Mouse (Mus musculus): ENCODE measurements around the gene Ccdc40. TPM values are rescaled to one million over a fixed set of nuclear protein-coding genes. Genes with fewer than 3 reads are reported as not detected.
A peak's percentile ranks its signal among the peaks of the same experiment; 100 is the strongest.

The Ccdc40 gene
- polyA plus RNA-seq, 2 experiments = 2.1 to 2.5 TPM

- no peak for TF ChIP-seq POLR2A (IDR thresholded peaks at IDR 0.05; ENCODE audit: borderline replicate concordance, extremely low read depth, insufficient read depth, insufficient read length)
- H3K27me3 ChIP-seq (ENCODE audit: control insufficient read depth, insufficient read depth, low read length) = no peaks in the 10 kb centered on the region
- no peak overlapping the region for H3K27ac ChIP-seq (replicated peaks; ENCODE audit: low read depth, low read length)
- H3K4me3 ChIP-seq (replicated peaks; ENCODE audit: low read length) = no peak overlapping the region
- no peak overlapping the region for H3K9ac ChIP-seq (ENCODE audit: low read depth, low read length, severe bottlenecking)
- H3K4me2 ChIP-seq (replicated peaks; ENCODE audit: low read depth, low read length, severe bottlenecking) = no peak overlapping the region
- peak; percentile 56; the same call in 1 of the 2 replicates for ATAC-seq (ENCODE audit: low FRiP score, low read depth)
- no peaks in the 10 kb centered on the region for H3K9me3 ChIP-seq (ENCODE audit: control insufficient read depth, low read length)
- 48% methylated on average over 25 of the region's 25 CpGs for WGBS
- peak; percentile 78 for DNase-seq (ENCODE audit: low spot score)
- peaks cover 3% of the 10 kb centered on the region; the same call in 1 of the 2 replicates for H3K36me3 ChIP-seq (ENCODE audit: control insufficient read depth, insufficient read depth, low read length)
- H3K4me1 ChIP-seq (ENCODE audit: control insufficient read depth, insufficient read depth, low read length) = peaks cover 28% of the 10 kb centered on the region
Measured at GRCm38 (mm10) chr11:119186989-119187799, 41.2 kb upstream of the Ccdc40 start.

- no peak overlapping the region for H3K27ac ChIP-seq (replicated peaks; ENCODE audit: low read depth, low read length)
- no peak overlapping the region for H3K9ac ChIP-seq (ENCODE audit: low read depth, low read length, severe bottlenecking)
- no peaks in the 10 kb centered on the region for H3K27me3 ChIP-seq (ENCODE audit: control insufficient read depth, insufficient read depth, low read length)
- H3K36me3 ChIP-seq (ENCODE audit: control insufficient read depth, insufficient read depth, low read length) = peaks cover 3% of the 10 kb centered on the region; the same call in 1 of the 2 replicates
- H3K9me3 ChIP-seq (ENCODE audit: control insufficient read depth, low read length) = no peaks in the 10 kb centered on the region
- no peak for DNase-seq (ENCODE audit: low spot score)
- WGBS = 47% methylated on average over 10 of the region's 10 CpGs
- no peak for TF ChIP-seq POLR2A (IDR thresholded peaks at IDR 0.05; ENCODE audit: borderline replicate concordance, extremely low read depth, insufficient read depth, insufficient read length)
- H3K4me2 ChIP-seq (replicated peaks; ENCODE audit: low read depth, low read length, severe bottlenecking) = no peak overlapping the region
- H3K4me3 ChIP-seq (replicated peaks; ENCODE audit: low read length) = no peak overlapping the region
- peaks cover 28% of the 10 kb centered on the region for H3K4me1 ChIP-seq (ENCODE audit: control insufficient read depth, insufficient read depth, low read length)
- no peak for ATAC-seq (ENCODE audit: low FRiP score, low read depth)
Measured at GRCm38 (mm10) chr11:119187800-119188197, 40.6 kb upstream of the Ccdc40 start.

GRCm38 (mm10) chr11:119188389-119188788 is 40.0 kb upstream of the Ccdc40 start:
- Histone ChIP-seq H3K4me1 (ENCODE audit: control insufficient read depth, insufficient read depth, low read length) (peaks cover 28% of the 10 kb centered on the region), H3K27ac (replicated peaks; ENCODE audit: low read depth, low read length) (no peak overlapping the region), H3K9ac (ENCODE audit: low read depth, low read length, severe bottlenecking) (no peak overlapping the region), H3K9me3 (ENCODE audit: control insufficient read depth, low read length) (no peaks in the 10 kb centered on the region), H3K27me3 (ENCODE audit: control insufficient read depth, insufficient read depth, low read length) (no peaks in the 10 kb centered on the region), H3K4me3 (replicated peaks; ENCODE audit: low read length) (no peak overlapping the region), H3K4me2 (replicated peaks; ENCODE audit: low read depth, low read length, severe bottlenecking) (no peak overlapping the region), H3K36me3 (ENCODE audit: control insufficient read depth, insufficient read depth, low read length) (peaks cover 3% of the 10 kb centered on the region; the same call in 1 of the 2 replicates)
- DNase-seq (ENCODE audit: low spot score) (peak; percentile 40), ATAC-seq (ENCODE audit: low FRiP score, low read depth) (no peak)
- WGBS = 38% methylated on average over 6 of the region's 6 CpGs
- TF ChIP-seq POLR2A (IDR thresholded peaks at IDR 0.05; ENCODE audit: borderline replicate concordance, extremely low read depth, insufficient read depth, insufficient read length) = no peak

DNA sequence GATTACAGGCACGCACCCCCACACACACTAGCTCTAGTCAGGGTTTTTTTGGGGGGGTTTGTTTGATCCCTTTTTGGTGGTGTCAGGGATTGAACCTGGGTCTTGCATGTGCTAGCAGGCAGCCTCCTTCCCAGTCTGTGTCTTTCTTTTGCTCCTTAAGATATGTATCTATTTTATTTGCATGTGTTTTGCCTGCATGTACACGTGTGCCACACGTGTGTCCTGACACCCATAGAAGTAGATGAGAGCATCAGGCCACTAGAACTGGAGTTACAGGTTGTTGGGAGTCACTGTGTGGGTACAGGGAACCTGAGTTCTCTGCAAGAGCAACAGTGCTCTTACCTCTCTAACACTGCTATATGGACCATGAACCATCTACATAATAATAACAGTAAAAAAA is 39.1 kb upstream of the Ccdc40 start:
- DNase-seq (ENCODE audit: low spot score) (no peak), ATAC-seq (ENCODE audit: low FRiP score, low read depth) (no peak)
- peaks cover 3% of the 10 kb centered on the region; the same call in 1 of the 2 replicates for H3K36me3 ChIP-seq (ENCODE audit: control insufficient read depth, insufficient read depth, low read length)
- WGBS = 62% methylated on average over 3 of the region's 3 CpGs
- no peak overlapping the region for H3K27ac ChIP-seq (replicated peaks; ENCODE audit: low read depth, low read length)
- H3K9ac ChIP-seq (ENCODE audit: low read depth, low read length, severe bottlenecking) = no peak overlapping the region
- H3K4me1 ChIP-seq (ENCODE audit: control insufficient read depth, insufficient read depth, low read length) = peaks cover 30% of the 10 kb centered on the region
- no peaks in the 10 kb centered on the region for H3K27me3 ChIP-seq (ENCODE audit: control insufficient read depth, insufficient read depth, low read length)
- no peak overlapping the region for H3K4me2 ChIP-seq (replicated peaks; ENCODE audit: low read depth, low read length, severe bottlenecking)
- TF ChIP-seq POLR2A (IDR thresholded peaks at IDR 0.05; ENCODE audit: borderline replicate concordance, extremely low read depth, insufficient read depth, insufficient read length) = no peak
- no peaks in the 10 kb centered on the region for H3K9me3 ChIP-seq (ENCODE audit: control insufficient read depth, low read length)
- H3K4me3 ChIP-seq (replicated peaks; ENCODE audit: low read length) = no peak overlapping the region

DNA sequence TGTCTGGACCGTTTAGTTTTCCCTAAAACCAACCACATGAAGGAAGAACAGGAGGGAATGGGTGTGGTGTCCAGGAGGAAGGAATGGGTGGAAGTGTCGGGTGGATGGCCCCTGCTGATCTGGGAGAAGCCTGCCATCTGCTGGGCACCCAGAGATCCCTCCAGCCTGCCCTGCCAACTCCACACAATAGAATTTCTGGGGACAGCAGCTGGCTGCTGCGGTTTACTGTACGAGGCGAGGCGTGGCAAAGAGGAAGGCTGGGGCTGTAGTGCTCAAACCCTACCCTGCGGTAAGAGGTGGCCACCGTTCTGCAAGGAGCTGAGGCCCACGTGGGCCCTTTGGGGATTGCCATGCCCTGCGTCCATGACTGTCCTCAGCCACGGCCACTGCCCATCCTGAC is 37.9 kb upstream of the Ccdc40 start:
- H3K27me3 ChIP-seq (ENCODE audit: control insufficient read depth, insufficient read depth, low read length) = no peaks in the 10 kb centered on the region
- H3K9me3 ChIP-seq (ENCODE audit: control insufficient read depth, low read length) = no peaks in the 10 kb centered on the region
- 28% methylated on average over 10 of the region's 11 CpGs for WGBS
- H3K4me2 ChIP-seq (replicated peaks; ENCODE audit: low read depth, low read length, severe bottlenecking) = no peak overlapping the region
- TF ChIP-seq POLR2A (IDR thresholded peaks at IDR 0.05; ENCODE audit: borderline replicate concordance, extremely low read depth, insufficient read depth, insufficient read length) = no peak
- no peak overlapping the region; the same call in 1 of the 2 replicates for H3K9ac ChIP-seq (ENCODE audit: low read depth, low read length, severe bottlenecking)
- no peak overlapping the region for H3K4me3 ChIP-seq (replicated peaks; ENCODE audit: low read length)
- no peak overlapping the region for H3K27ac ChIP-seq (replicated peaks; ENCODE audit: low read depth, low read length)
- ATAC-seq (ENCODE audit: low FRiP score, low read depth) (peak; percentile 76), DNase-seq (ENCODE audit: low spot score) (peak; percentile 76)
- peaks cover 3% of the 10 kb centered on the region; the same call in 1 of the 2 replicates for H3K36me3 ChIP-seq (ENCODE audit: control insufficient read depth, insufficient read depth, low read length)
- H3K4me1 ChIP-seq (ENCODE audit: control insufficient read depth, insufficient read depth, low read length) = peaks cover 30% of the 10 kb centered on the region

All from limb, embryonic 14.5 days (tissue).